Mouse (Mus musculus) CH12.LX (cell line): ENCODE measurements around the gene Polr3gl.

Experiments used
- BHLHE40 ChIP-seq: IDR thresholded peaks from 2 replicates; pipeline ENCODE4 v1.6.1; 2011; ENCODE audit warnings: mild to moderate bottlenecking, low read depth, low read length, improper control_type of control experiment
- CHD2 ChIP-seq: IDR thresholded peaks from 2 replicates; pipeline ENCODE4 v1.6.1; 2011; ENCODE audit warnings: low read length, improper control_type of control experiment

GRCm38 (mm10) chr3:96623201-96623600 lies 29.2 kb upstream of the Polr3gl start:
- no peak for TF ChIP-seq CHD2
- no peak for TF ChIP-seq BHLHE40
